Mouse (Mus musculus): Measurements from ENCODE around the gene Pak1. TPM values are rescaled to one million over a fixed set of nuclear protein-coding genes. Genes with fewer than 3 reads are reported as not detected.

Gene Pak1
- 22.5 and 22.8 TPM in 2 replicates for polyA plus RNA-seq (2015; fragmentation: Nextera tagmentation; extraction: Ambion mirVana)

GRCm38 (mm10) chr7:97788190-97788668 lies at the start of gene Pak1:
Gene Pak1, plus strand, starts transcription at chr7:97788541.
- WGBS = under 1% methylated on average over 39 of the region's 46 CpGs
- no peaks in the 10 kb centered on the region for H3K36me3 ChIP-seq
- peak within 1 kb of the TSS; percentile 86 for H3K9ac ChIP-seq
- H3K27ac ChIP-seq = no peak within 1 kb of the TSS; the same call in 1 of the 2 replicates
- ATAC-seq (ENCODE audit: low FRiP score, low read depth) = peak; percentile 93
- H3K9me3 ChIP-seq = no peaks in the 10 kb centered on the region
- peaks cover 8% of the 10 kb centered on the region; the same call in 1 of the 2 replicates for H3K4me1 ChIP-seq
- H3K4me2 ChIP-seq (replicated peaks) = peak within 1 kb of the TSS; percentile 91
- H3K4me3 ChIP-seq = peak within 1 kb of the TSS; percentile 86
- peaks cover 20% of the 10 kb centered on the region for H3K27me3 ChIP-seq

- ATAC-seq (ENCODE audit: low FRiP score, low read depth) = no peak
- H3K4me1 ChIP-seq = peaks cover 9% of the 10 kb centered on the region
- H3K27ac ChIP-seq = no peak overlapping the region
- WGBS = 55% methylated on average over 10 of the region's 10 CpGs
- H3K27me3 ChIP-seq = peaks cover 6% of the 10 kb centered on the region; the same call in 1 of the 2 replicates
- H3K4me3 ChIP-seq = no peak overlapping the region
- no peaks in the 10 kb centered on the region for H3K36me3 ChIP-seq
- no peaks in the 10 kb centered on the region for H3K9me3 ChIP-seq
- H3K4me2 ChIP-seq (replicated peaks) = no peak overlapping the region
- no peak overlapping the region for H3K9ac ChIP-seq
Observed at GRCm38 (mm10) chr7:97740948-97741347, 47.4 kb upstream of the Pak1 start.

GRCm38 (mm10) chr7:97741756-97742291 lies 46.5 kb upstream of the Pak1 start:
- H3K9me3 ChIP-seq = no peaks in the 10 kb centered on the region
- no peak overlapping the region for H3K4me3 ChIP-seq
- 65% methylated on average over 1 of the region's 1 CpGs for WGBS

GRCm38 (mm10) chr7:97745299-97745698 lies 43.0 kb upstream of the Pak1 start:
- WGBS = 15% methylated on average over 3 of the region's 3 CpGs
- H3K4me2 ChIP-seq (replicated peaks) = no peak overlapping the region

More at GRCm38 (mm10) chr7:97741756-97742291, 46.5 kb upstream of the Pak1 start:
- no peak overlapping the region for H3K27ac ChIP-seq
- no peak overlapping the region for H3K9ac ChIP-seq
- H3K4me1 ChIP-seq = peaks cover 8% of the 10 kb centered on the region
- no peak for ATAC-seq (ENCODE audit: low FRiP score, low read depth)
- no peak overlapping the region for H3K4me2 ChIP-seq (replicated peaks)
- no peaks in the 10 kb centered on the region for H3K36me3 ChIP-seq
- peaks cover 5% of the 10 kb centered on the region; the same call in 1 of the 2 replicates for H3K27me3 ChIP-seq

GRCm38 (mm10) chr7:97747176-97747707 lies 41.1 kb upstream of the Pak1 start:
- H3K27me3 ChIP-seq = no peaks in the 10 kb centered on the region
- no peaks in the 10 kb centered on the region for H3K36me3 ChIP-seq
- WGBS = 77% methylated on average over 4 of the region's 4 CpGs
- H3K4me3 ChIP-seq = no peak overlapping the region
- no peak overlapping the region for H3K9ac ChIP-seq
- no peak overlapping the region for H3K4me2 ChIP-seq (replicated peaks)
- no peaks in the 10 kb centered on the region for H3K9me3 ChIP-seq
- H3K4me1 ChIP-seq = 0 out of 2 replicates have a peak, but pooled peaks cover 3% of the 10 kb centered on the region
- no peak overlapping the region for H3K27ac ChIP-seq
- no peak for ATAC-seq (ENCODE audit: low FRiP score, low read depth)

More at GRCm38 (mm10) chr7:97745299-97745698, 43.0 kb upstream of the Pak1 start:
- Histone ChIP-seq H3K27me3 (no peaks in the 10 kb centered on the region), H3K4me3 (no peak overlapping the region), H3K36me3 (no peaks in the 10 kb centered on the region), H3K9me3 (no peaks in the 10 kb centered on the region), H3K4me1 (0 out of 2 replicates have a peak, but pooled peaks cover 3% of the 10 kb centered on the region), H3K27ac (no peak overlapping the region), H3K9ac (no peak overlapping the region)
- no peak for ATAC-seq (ENCODE audit: low FRiP score, low read depth)

GRCm38 (mm10) chr7:97747787-97748497 lies 40.4 kb upstream of the Pak1 start:
- Histone ChIP-seq H3K27ac (no peak overlapping the region), H3K9me3 (no peaks in the 10 kb centered on the region), H3K9ac (no peak overlapping the region), H3K4me3 (no peak overlapping the region), H3K4me1 (0 out of 2 replicates have a peak, but pooled peaks cover 3% of the 10 kb centered on the region), H3K27me3 (no peaks in the 10 kb centered on the region), H3K36me3 (no peaks in the 10 kb centered on the region), H3K4me2 (replicated peaks) (peak overlapping the region; percentile 49)
- ATAC-seq (ENCODE audit: low FRiP score, low read depth) = peak; percentile 80
- WGBS = 26% methylated on average over 28 of the region's 28 CpGs

- H3K9me3 ChIP-seq = no peaks in the 10 kb centered on the region
- peak overlapping the region; percentile 49 for H3K4me2 ChIP-seq (replicated peaks)
- no peaks in the 10 kb centered on the region for H3K36me3 ChIP-seq
- no peak overlapping the region for H3K4me3 ChIP-seq
- no peak overlapping the region; the same call in 1 of the 2 replicates for H3K27ac ChIP-seq
- no peak overlapping the region for H3K9ac ChIP-seq
- 63% methylated on average over 10 of the region's 10 CpGs for WGBS
- no peak; the same call in 1 of the 2 replicates for ATAC-seq (ENCODE audit: low FRiP score, low read depth)
- no peaks in the 10 kb centered on the region for H3K27me3 ChIP-seq
- 0 out of 2 replicates have a peak, but pooled peaks cover 3% of the 10 kb centered on the region for H3K4me1 ChIP-seq
Observed at GRCm38 (mm10) chr7:97748527-97749206, 39.7 kb upstream of the Pak1 start.

- Histone ChIP-seq H3K27ac (no peak overlapping the region; the same call in 1 of the 2 replicates), H3K9ac (no peak overlapping the region), H3K4me2 (replicated peaks) (peak overlapping the region; percentile 31)
Observed at GRCm38 (mm10) chr7:97749207-97750190, 38.8 kb upstream of the Pak1 start.

GRCm38 (mm10) chr7:97756967-97757881 lies 31.1 kb upstream of the Pak1 start:
- H3K9me3 ChIP-seq = no peaks in the 10 kb centered on the region
- H3K36me3 ChIP-seq = no peaks in the 10 kb centered on the region
- ATAC-seq (ENCODE audit: low FRiP score, low read depth) = no peak
- no peak overlapping the region for H3K4me3 ChIP-seq
- H3K4me2 ChIP-seq (replicated peaks) = no peak overlapping the region
- H3K4me1 ChIP-seq = 0 out of 2 replicates have a peak, but pooled peaks cover 3% of the 10 kb centered on the region
- 67% methylated on average over 18 of the region's 18 CpGs for WGBS
- H3K27me3 ChIP-seq = no peaks in the 10 kb centered on the region
- no peak overlapping the region for H3K27ac ChIP-seq
- H3K9ac ChIP-seq = no peak overlapping the region

More at GRCm38 (mm10) chr7:97749207-97750190, 38.8 kb upstream of the Pak1 start:
- ATAC-seq (ENCODE audit: low FRiP score, low read depth) = no peak
- Histone ChIP-seq H3K9me3 (no peaks in the 10 kb centered on the region), H3K4me3 (no peak overlapping the region), H3K36me3 (no peaks in the 10 kb centered on the region), H3K4me1 (0 out of 2 replicates have a peak, but pooled peaks cover 3% of the 10 kb centered on the region), H3K27me3 (no peaks in the 10 kb centered on the region)
- 42% methylated on average over 19 of the region's 19 CpGs for WGBS

- H3K27me3 ChIP-seq = no peaks in the 10 kb centered on the region
- no peak overlapping the region for H3K4me3 ChIP-seq
- H3K4me2 ChIP-seq (replicated peaks) = no peak overlapping the region
- no peaks in the 10 kb centered on the region for H3K9me3 ChIP-seq
- 76% methylated on average over 11 of the region's 11 CpGs for WGBS
- H3K36me3 ChIP-seq = no peaks in the 10 kb centered on the region
- H3K9ac ChIP-seq = no peak overlapping the region
- no peak for ATAC-seq (ENCODE audit: low FRiP score, low read depth)
- H3K27ac ChIP-seq = no peak overlapping the region
- H3K4me1 ChIP-seq = 0 out of 2 replicates have a peak, but pooled peaks cover 3% of the 10 kb centered on the region
Observed at GRCm38 (mm10) chr7:97764591-97764990, 23.8 kb upstream of the Pak1 start.

Measured in limb, embryonic 13.5 days (tissue).